Comparison of ENCODE assay signal across 8 mouse cellular contexts in the genomic region with DNA sequence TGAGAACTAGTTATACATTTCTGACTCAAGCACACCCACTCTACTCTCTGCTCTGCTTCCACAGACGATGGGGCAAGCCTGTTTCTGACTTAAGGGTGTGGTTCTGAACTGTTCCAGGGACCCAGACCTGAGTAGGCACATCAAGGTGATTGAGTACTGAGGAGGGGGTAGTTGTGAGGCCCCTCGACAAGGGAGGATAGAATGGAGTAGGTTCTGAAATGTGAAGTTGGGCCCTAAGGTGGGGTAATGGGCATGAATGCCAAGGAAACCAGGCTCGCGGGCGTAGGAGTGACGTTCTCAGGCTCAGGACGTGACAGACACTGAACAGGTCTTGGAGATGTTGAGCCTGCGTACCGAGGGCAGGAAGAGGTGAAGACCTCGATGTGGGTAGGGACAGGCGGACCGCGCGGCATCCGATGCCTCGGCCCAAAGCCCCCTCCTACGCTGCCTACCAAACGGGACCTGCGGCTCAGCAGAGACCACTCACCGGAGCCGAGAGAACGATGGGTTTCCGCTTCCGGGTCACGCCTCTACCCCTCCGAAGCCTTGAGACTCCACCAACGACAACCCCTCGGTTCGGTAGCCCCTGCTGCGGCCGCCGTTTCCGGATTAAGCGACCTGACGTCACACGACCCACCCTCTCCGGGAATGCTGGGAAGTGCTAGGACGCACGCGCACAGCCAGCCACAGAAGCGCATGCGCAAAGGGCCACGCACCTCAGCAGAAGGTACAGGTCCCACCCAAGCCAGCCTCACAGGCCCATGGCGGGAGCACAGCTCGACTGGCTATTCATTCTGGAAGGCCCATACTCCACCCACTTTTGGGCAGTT. TPM values are rescaled to one million over a fixed set of nuclear protein-coding genes. Genes with fewer than 3 reads are reported as not detected.
A peak's percentile ranks its signal among the peaks of the same experiment; 100 is the strongest.
DNase-seq lines count a peak whose midpoint lies in the region; ATAC-seq lines count a peak whose summit lies in the region.

A gene (minus strand): TSS at position 660 of the 830 bp plus-strand sequence.

- 1% methylated on average over 44 of the region's 45 CpGs for WGBS in hindbrain, embryonic 11.5 days

- no peaks in the 10 kb centered on the region for H3K9me3 ChIP-seq in hindbrain, embryonic 11.5 days (ENCODE audit: control insufficient read depth, low read length)

- peak within 1 kb of the TSS; percentile 57 for H3K4me3 ChIP-seq in hindbrain, embryonic 11.5 days (ENCODE audit: low read depth, low read length)

- no peaks in the 10 kb centered on the region for H3K27me3 ChIP-seq in hindbrain, embryonic 11.5 days (ENCODE audit: control insufficient read depth, insufficient read depth, low read length)

- H3K9ac ChIP-seq in hindbrain, embryonic 11.5 days (ENCODE audit: low read depth, low read length), result peak within 1 kb of the TSS; percentile 66

- peaks cover 14% of the 10 kb centered on the region; the same call in 1 of the 2 replicates for H3K4me1 ChIP-seq in hindbrain, embryonic 11.5 days (replicated peaks; ENCODE audit: control insufficient read depth, insufficient read depth, low read length)

- H3K36me3 ChIP-seq in hindbrain, embryonic 11.5 days (ENCODE audit: control insufficient read depth, insufficient read depth, low read length), result peaks cover 13% of the 10 kb centered on the region

- peak; percentile 80 for ATAC-seq in hindbrain, embryonic 11.5 days (ENCODE audit: low FRiP score)

- peak; percentile 91 for DNase-seq in MEL-GATA-1-ER (ENCODE audit: extremely low read depth, low read depth)
- DNase-seq in cerebellum, adult 9-10 months, result peak; percentile 97
- peak; percentile 98 to 99 for DNase-seq in frontal cortex, adult 2 months (ENCODE audit: extremely low spot score in 1 of 2, low spot score in 1 of 2)
- peak; percentile 99 for DNase-seq in hindbrain, embryonic 11.5 days (ENCODE audit: low spot score)
- peak; percentile 98 for DNase-seq in layer of hippocampus, postnatal 10 days (ENCODE audit: low spot score in 2 of 2)
- DNase-seq in lung, postnatal 10 days, result peak; percentile 98
- DNase-seq in ovary, postnatal 36 days (ENCODE audit: low spot score), result peak; percentile 97
- peak; percentile 97 for DNase-seq in thymus, postnatal 25 days

- H3K27ac ChIP-seq in hindbrain, embryonic 11.5 days (ENCODE audit: low read depth, low read length), result peak within 1 kb of the TSS; percentile 91

- peak within 1 kb of the TSS; percentile 82 for H3K4me2 ChIP-seq in hindbrain, embryonic 11.5 days (replicated peaks; ENCODE audit: low read depth, low read length)

RNA-seq across cellular contexts. Expression of the gene that starts here (rescaled TPM):
- polyA plus RNA-seq in frontal cortex, adult 2 months (2012; rRNA removed), result 239 and 244 TPM in 2 replicates
- polyA plus RNA-seq in hindbrain, embryonic 11.5 days (2014; fragmentation: Nextera tagmentation; extraction: Ambion mirVana), result 154 and 157 TPM in 2 replicates
- 100 to 1,000 TPM; 133 to 151 TPM for total RNA-seq in layer of hippocampus, postnatal 10 days (2021)

Comparison
In these comparisons a context has a peak if more than half of its experiments do, and no peak if none do; other contexts are left out.
1. Peak in every context shown above with its lines: DNase-seq, ATAC-seq, H3K4me3 ChIP-seq and H3K27ac ChIP-seq.